Mouse (Mus musculus): ENCODE data around the gene Nup107. TPM values are rescaled to one million over a fixed set of nuclear protein-coding genes. Genes with fewer than 3 reads are reported as not detected.

Gene Nup107
- polyA plus RNA-seq, 1 experiment: 134 TPM

GRCm38 (mm10) chr10:117702024-117702833 is 90.3 kb downstream of the Nup107 start:
- no peaks in the 10 kb centered on the region for H3K9me3 ChIP-seq (replicated peaks; ENCODE audit: control insufficient read depth, insufficient read depth, low read length, poor library complexity, severe bottlenecking)
- TF ChIP-seq CTCF (IDR thresholded peaks at IDR 0.05; ENCODE audit: low read depth, low read length) (no peak), EP300 (IDR thresholded peaks at IDR 0.05; ENCODE audit: insufficient read depth, low read depth, low read length) (no peak), POLR2A (IDR thresholded peaks at IDR 0.05; ENCODE audit: insufficient read depth, low read length) (no peak)
- H3K4me3 ChIP-seq (ENCODE audit: low read depth, low read length): no peak overlapping the region
- H3K9ac ChIP-seq (ENCODE audit: low read depth, poor library complexity, severe bottlenecking): no peak overlapping the region
- H3K36me3 ChIP-seq (ENCODE audit: control insufficient read depth, insufficient read depth, low read length, poor library complexity, severe bottlenecking): peaks cover 94% of the 10 kb centered on the region
- H3K4me1 ChIP-seq (ENCODE audit: control insufficient read depth, insufficient read depth, low read length): peaks cover 2% of the 10 kb centered on the region
- no peak overlapping the region for H3K27ac ChIP-seq (ENCODE audit: insufficient read depth, low read length)
- H3K27me3 ChIP-seq (ENCODE audit: control insufficient read depth, insufficient read depth, low read length, poor library complexity, severe bottlenecking): no peaks in the 10 kb centered on the region

- Histone ChIP-seq H3K9me3 (replicated peaks; ENCODE audit: control insufficient read depth, insufficient read depth, low read length, poor library complexity, severe bottlenecking) (no peaks in the 10 kb centered on the region), H3K4me3 (ENCODE audit: low read depth, low read length) (no peak overlapping the region), H3K36me3 (ENCODE audit: control insufficient read depth, insufficient read depth, low read length, poor library complexity, severe bottlenecking) (peaks cover 94% of the 10 kb centered on the region), H3K27me3 (ENCODE audit: control insufficient read depth, insufficient read depth, low read length, poor library complexity, severe bottlenecking) (no peaks in the 10 kb centered on the region), H3K27ac (ENCODE audit: insufficient read depth, low read length) (no peak overlapping the region), H3K9ac (ENCODE audit: low read depth, poor library complexity, severe bottlenecking) (no peak overlapping the region), H3K4me1 (ENCODE audit: control insufficient read depth, insufficient read depth, low read length) (peaks cover 2% of the 10 kb centered on the region)
- TF ChIP-seq POLR2A (IDR thresholded peaks at IDR 0.05; ENCODE audit: insufficient read depth, low read length): no peak
These were observed 91.3 kb downstream of the Nup107 start for GRCm38 (mm10) chr10:117701034-117701829.

Other genes with a start within 250 kb of the Nup107 start
- gene Cpm, start 163.2 kb downstream of the Nup107 start, polyA plus RNA-seq (2011; ENCODE audit: insufficient read depth, insufficient read length, low read depth, missing spikeins): 6.7 and 7.0 TPM in 2 replicates
- 325 and 334 TPM in 2 replicates for gene Mdm2, start 81.9 kb downstream of the Nup107 start, polyA plus RNA-seq (2011; ENCODE audit: insufficient read depth, insufficient read length, low read depth, missing spikeins)
- 19.7 and 25.0 TPM in 2 replicates for gene Slc35e3, start 46.3 kb downstream of the Nup107 start, polyA plus RNA-seq (2011; ENCODE audit: insufficient read depth, insufficient read length, low read depth, missing spikeins)
- 149 and 150 TPM in 2 replicates for gene Rap1b, start 53.3 kb upstream of the Nup107 start, polyA plus RNA-seq (2011; ENCODE audit: insufficient read depth, insufficient read length, low read depth, missing spikeins)